Mouse (Mus musculus) adrenal gland, postnatal 4 days (tissue): ENCODE data around the gene Efcab12. TPM values are rescaled to one million over a fixed set of nuclear protein-coding genes. Genes with fewer than 3 reads are reported as not detected.

Source experiments
- microRNA-seq: library from miRNA; unstranded; fragments of <30 nt; microRNA quantifications from one replicate; pipeline ENCODE4 v1.2.0, GENCODE M21; 2021
- total RNA-seq, 2 experiments: library from RNA; stranded (reverse); gene quantifications; 2 replicates each; pipeline ENCODE4 v1.2.3; 2021

Efcab12 gene
- total RNA-seq, 2 experiments from 2014 or later, result 0.96 to 1.9 TPM

Small RNA genes within 50 kb of the gene (microRNA-seq; reads per million reads assigned to microRNA genes)
- not detected for gene Mir7660

Other genes starting within 250 kb of the Efcab12 start
- gene Mkrn2os, start 245.8 kb downstream of the Efcab12 start, total RNA-seq, result 1 to 10 TPM in 1 of 2 experiments, under 1 TPM in 1; 0.45 to 1.2 TPM
- gene Mkrn2, start 236.5 kb downstream of the Efcab12 start, total RNA-seq, result 10 to 100 TPM; 42.2 to 46.1 TPM
- gene Raf1, start 161.8 kb downstream of the Efcab12 start, total RNA-seq, result 100 to 1,000 TPM; 125 to 131 TPM
- gene Tmem40, start 76.0 kb downstream of the Efcab12 start, total RNA-seq, result 1 to 10 TPM; 1.2 to 1.5 TPM
- gene Cand2, start 63.9 kb downstream of the Efcab12 start, total RNA-seq, result 10 to 100 TPM; 23.4 to 24.2 TPM
- 1,000 to 10,000 TPM; 1,843 to 1,894 TPM for gene Rpl32, start 29.7 kb downstream of the Efcab12 start, total RNA-seq
- gene Mbd4, start 15.0 kb upstream of the Efcab12 start, total RNA-seq, result 1 to 10 TPM; 7.5 to 8.1 TPM
- 10 to 100 TPM; 23.5 to 25.6 TPM for gene Ift122, start 15.1 kb upstream of the Efcab12 start, total RNA-seq
- 1 to 10 TPM in 1 of 2 experiments, under 1 TPM in 1; 0.70 to 1.1 TPM for gene Rho, start 93.3 kb upstream of the Efcab12 start, total RNA-seq
- gene H1foo, start 106.5 kb upstream of the Efcab12 start, total RNA-seq, result not detected
- gene Plxnd1, start 156.6 kb upstream of the Efcab12 start, total RNA-seq, result 100 to 1,000 TPM; 237 to 271 TPM